ENCODE assay signal across 8 mouse cellular contexts in genomic region chr15:98985982-98986715, GRCm38 (mm10). TPM values are rescaled to one million over a fixed set of nuclear protein-coding genes. Genes with fewer than 3 reads are reported as not detected.
DNase-seq lines count a peak whose midpoint lies in the region; ATAC-seq and TF ChIP-seq lines count a peak whose summit lies in the region.

No protein-coding gene starts in this region.

- peak overlapping the region; percentile 94 for H3K27ac ChIP-seq in lung, embryonic 14.5 days (ENCODE audit: low read depth)
- H3K27ac ChIP-seq in embryonic facial prominence, embryonic 11.5 days (replicated peaks; ENCODE audit: low read depth, low read length) = peak overlapping the region; percentile 68; the same call in 1 of the 2 replicates
- H3K27ac ChIP-seq in intestine, embryonic 14.5 days (ENCODE audit: low read depth) = peak overlapping the region; percentile 83
- H3K27ac ChIP-seq in neural tube, embryonic 14.5 days (ENCODE audit: low read depth, low read length) = peak overlapping the region; percentile 99

- H3K4me2 ChIP-seq in lung, embryonic 14.5 days = peak overlapping the region; percentile 72
- peak overlapping the region; percentile 39 for H3K4me2 ChIP-seq in embryonic facial prominence, embryonic 11.5 days (ENCODE audit: low read depth, low read length)
- H3K4me2 ChIP-seq in intestine, embryonic 14.5 days (ENCODE audit: low read length) = peak overlapping the region; percentile 71
- H3K4me2 ChIP-seq in neural tube, embryonic 14.5 days (ENCODE audit: low read depth, low read length) = peak overlapping the region; percentile 67

- peaks cover 10% of the 10 kb centered on the region for H3K4me1 ChIP-seq in lung, embryonic 14.5 days (ENCODE audit: insufficient read depth)
- H3K4me1 ChIP-seq in embryonic facial prominence, embryonic 11.5 days (ENCODE audit: control insufficient read depth, insufficient read depth, low read length) = no peaks in the 10 kb centered on the region; the same call in 1 of the 2 replicates
- peaks cover 19% of the 10 kb centered on the region for H3K4me1 ChIP-seq in intestine, embryonic 14.5 days (replicated peaks; ENCODE audit: control insufficient read depth, insufficient read depth, low read length)
- peaks cover 48% of the 10 kb centered on the region for H3K4me1 ChIP-seq in neural tube, embryonic 14.5 days (ENCODE audit: control insufficient read depth, insufficient read depth, low read length)

- H3K9ac ChIP-seq in lung, embryonic 14.5 days = peak overlapping the region; percentile 69
- peak overlapping the region; percentile 53 for H3K9ac ChIP-seq in embryonic facial prominence, embryonic 11.5 days (replicated peaks; ENCODE audit: low read length)
- peak overlapping the region; percentile 78 for H3K9ac ChIP-seq in intestine, embryonic 14.5 days (ENCODE audit: low read length)
- H3K9ac ChIP-seq in neural tube, embryonic 14.5 days (replicated peaks; ENCODE audit: low read depth, low read length) = peak overlapping the region; percentile 83

- ATAC-seq in lung, embryonic 14.5 days (ENCODE audit: insufficient read depth) = no peak; the same call in 1 of the 2 replicates
- ATAC-seq in embryonic facial prominence, embryonic 11.5 days (replicated peaks; ENCODE audit: insufficient number of reproducible peaks, low FRiP score, low TSS enrichment, low read depth) = no peak
- ATAC-seq in intestine, embryonic 14.5 days (replicated peaks; ENCODE audit: low FRiP score, low TSS enrichment, low read depth) = no peak
- ATAC-seq in neural tube, embryonic 14.5 days (ENCODE audit: low read depth) = no peak

- no peak for DNase-seq in lung, embryonic 14.5 days
- no peak for DNase-seq in lung, postnatal 25 days (ENCODE audit: low spot score)
- DNase-seq in embryonic facial prominence, embryonic 11.5 days (ENCODE audit: low spot score) = no peak
- no peak for DNase-seq in intestine, embryonic 14.5 days (ENCODE audit: low spot score)
- no peak for DNase-seq in c-Kit-positive CD71-positive TER-119-positive erythroid progenitor cells, embryonic 14.5 days (ENCODE audit: low spot score)
- DNase-seq in frontal cortex, postnatal 25 days (ENCODE audit: low spot score in 2 of 2) = no peak
- DNase-seq in cerebellum, adult 8-10 months = no peak

- H3K4me3 ChIP-seq in lung, embryonic 14.5 days (ENCODE audit: low read depth, low read length) = peak overlapping the region; percentile 46
- peak overlapping the region; percentile 39 for H3K4me3 ChIP-seq in embryonic facial prominence, embryonic 11.5 days (ENCODE audit: low read depth, low read length)
- H3K4me3 ChIP-seq in intestine, embryonic 14.5 days (ENCODE audit: low read depth, low read length) = peak overlapping the region; percentile 53
- H3K4me3 ChIP-seq in neural tube, embryonic 14.5 days (ENCODE audit: low read depth, low read length) = peak overlapping the region; percentile 46

- H3K27me3 ChIP-seq in lung, embryonic 14.5 days (ENCODE audit: insufficient read depth, low read length) = no peaks in the 10 kb centered on the region
- no peaks in the 10 kb centered on the region for H3K27me3 ChIP-seq in embryonic facial prominence, embryonic 11.5 days (ENCODE audit: control insufficient read depth, insufficient read depth, low read length)
- no peaks in the 10 kb centered on the region for H3K27me3 ChIP-seq in intestine, embryonic 14.5 days (replicated peaks; ENCODE audit: control insufficient read depth, insufficient read depth, low read length)
- no peaks in the 10 kb centered on the region for H3K27me3 ChIP-seq in neural tube, embryonic 14.5 days (ENCODE audit: control insufficient read depth, insufficient read depth, low read length)

- no peaks in the 10 kb centered on the region for H3K9me3 ChIP-seq in lung, embryonic 14.5 days (ENCODE audit: low read depth, low read length)
- no peaks in the 10 kb centered on the region for H3K9me3 ChIP-seq in embryonic facial prominence, embryonic 11.5 days (replicated peaks; ENCODE audit: control insufficient read depth, low read length)
- H3K9me3 ChIP-seq in intestine, embryonic 14.5 days (ENCODE audit: control insufficient read depth, low read length) = no peaks in the 10 kb centered on the region
- no peaks in the 10 kb centered on the region for H3K9me3 ChIP-seq in neural tube, embryonic 14.5 days (ENCODE audit: control insufficient read depth, low read length)

- no peaks in the 10 kb centered on the region for H3K36me3 ChIP-seq in lung, embryonic 14.5 days (ENCODE audit: insufficient read depth)
- no peaks in the 10 kb centered on the region for H3K36me3 ChIP-seq in embryonic facial prominence, embryonic 11.5 days (replicated peaks; ENCODE audit: control insufficient read depth, insufficient read depth, low read depth, low read length)
- H3K36me3 ChIP-seq in intestine, embryonic 14.5 days (ENCODE audit: control insufficient read depth, insufficient read depth, low read length) = no peaks in the 10 kb centered on the region
- no peaks in the 10 kb centered on the region for H3K36me3 ChIP-seq in neural tube, embryonic 14.5 days (ENCODE audit: control insufficient read depth, insufficient read depth, low read length)

- WGBS in lung, embryonic 14.5 days = 37% methylated on average over 12 of the region's 12 CpGs
- WGBS in embryonic facial prominence, embryonic 11.5 days = 32% methylated on average over 12 of the region's 12 CpGs
- WGBS in intestine, embryonic 14.5 days = 43% methylated on average over 12 of the region's 12 CpGs
- 7% methylated on average over 12 of the region's 12 CpGs for WGBS in neural tube, embryonic 14.5 days

- no peak for TF ChIP-seq CTCF in lung, embryonic 14.5 days (IDR thresholded peaks at IDR 0.05; ENCODE audit: low read depth)

RNA-seq across cellular contexts. Expression of gene Tuba1a, which starts 32.6 kb away (rescaled TPM):
- 1,129 and 1,167 TPM in 2 replicates for polyA plus RNA-seq in lung, embryonic 14.5 days (2014; fragmentation: Nextera tagmentation; extraction: Ambion mirVana)
- 3,177 and 3,658 TPM in 2 replicates for polyA plus RNA-seq in embryonic facial prominence, embryonic 11.5 days (2014; fragmentation: Nextera tagmentation; extraction: Ambion mirVana)
- 1,282 and 1,437 TPM in 2 replicates for polyA plus RNA-seq in intestine, embryonic 14.5 days (2014; fragmentation: Nextera tagmentation; extraction: Ambion mirVana)
- 13,706 and 14,496 TPM in 2 replicates for polyA plus RNA-seq in neural tube, embryonic 14.5 days (2014; fragmentation: Nextera tagmentation; extraction: Ambion mirVana)

RNA-seq across cellular contexts. Expression of gene Gm49450, which starts 32.8 kb away (rescaled TPM):
- not detected in 2 replicates for polyA plus RNA-seq in lung, embryonic 14.5 days (2014; fragmentation: Nextera tagmentation; extraction: Ambion mirVana)
- polyA plus RNA-seq in embryonic facial prominence, embryonic 11.5 days (2014; fragmentation: Nextera tagmentation; extraction: Ambion mirVana) = not detected in 2 replicates
- not detected in 2 replicates for polyA plus RNA-seq in intestine, embryonic 14.5 days (2014; fragmentation: Nextera tagmentation; extraction: Ambion mirVana)
- not detected in 2 replicates for polyA plus RNA-seq in neural tube, embryonic 14.5 days (2014; fragmentation: Nextera tagmentation; extraction: Ambion mirVana)

RNA-seq across cellular contexts. Expression of gene Tuba1c, which starts 43.5 kb away (rescaled TPM):
- 224 and 232 TPM in 2 replicates for polyA plus RNA-seq in lung, embryonic 14.5 days (2014; fragmentation: Nextera tagmentation; extraction: Ambion mirVana)
- polyA plus RNA-seq in embryonic facial prominence, embryonic 11.5 days (2014; fragmentation: Nextera tagmentation; extraction: Ambion mirVana) = 132 and 138 TPM in 2 replicates
- 269 and 276 TPM in 2 replicates for polyA plus RNA-seq in intestine, embryonic 14.5 days (2014; fragmentation: Nextera tagmentation; extraction: Ambion mirVana)
- 7.3 and 11.5 TPM in 2 replicates for polyA plus RNA-seq in neural tube, embryonic 14.5 days (2014; fragmentation: Nextera tagmentation; extraction: Ambion mirVana)

RNA-seq across cellular contexts. Expression of gene Tuba1b, which starts 51.8 kb away (rescaled TPM):
- polyA plus RNA-seq in lung, embryonic 14.5 days (2014; fragmentation: Nextera tagmentation; extraction: Ambion mirVana) = 2,161 and 2,216 TPM in 2 replicates
- 2,291 and 2,381 TPM in 2 replicates for polyA plus RNA-seq in embryonic facial prominence, embryonic 11.5 days (2014; fragmentation: Nextera tagmentation; extraction: Ambion mirVana)
- polyA plus RNA-seq in intestine, embryonic 14.5 days (2014; fragmentation: Nextera tagmentation; extraction: Ambion mirVana) = 1,667 and 1,776 TPM in 2 replicates
- polyA plus RNA-seq in neural tube, embryonic 14.5 days (2014; fragmentation: Nextera tagmentation; extraction: Ambion mirVana) = 1,186 and 1,301 TPM in 2 replicates

Comparison
In these comparisons a context has a peak if more than half of its experiments do, and no peak if none do; other contexts are left out.
1. RNA of gene Tuba1c, which starts 43.5 kb away (polyA plus RNA-seq): 269 to 276 TPM in intestine, embryonic 14.5 days, 224 to 232 TPM in lung, embryonic 14.5 days and 132 to 138 TPM in embryonic facial prominence, embryonic 11.5 days; 7.3 to 11.5 TPM in neural tube, embryonic 14.5 days; every median in the first group is over 10 times any median in the second.
2. Peak in every context shown above with its lines, with median percentiles within 50 percentile points of each other: H3K27ac ChIP-seq, H3K4me2 ChIP-seq, H3K4me3 ChIP-seq and H3K9ac ChIP-seq.